ENCODE assay signal across 15 mouse cellular contexts in the genomic region with DNA sequence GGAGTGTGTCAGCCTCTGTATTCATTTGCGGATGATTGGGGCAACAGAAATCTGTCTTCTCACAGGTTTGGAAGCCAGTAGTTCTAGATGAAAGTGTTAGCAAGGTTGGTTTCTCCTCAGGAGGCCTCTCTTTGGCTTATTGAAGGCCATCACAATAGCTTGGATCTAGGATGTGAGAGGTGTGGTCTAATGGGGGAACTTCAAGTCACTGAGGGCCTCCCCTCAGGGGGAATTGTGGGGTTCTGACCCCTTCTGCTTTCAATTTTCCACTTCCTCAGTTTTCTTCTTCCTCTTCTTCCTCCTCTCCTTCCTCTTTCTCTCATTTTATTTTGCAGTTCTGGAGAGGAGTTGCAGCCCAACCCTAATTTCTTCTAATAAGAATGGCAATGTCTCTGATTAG. TPM values are rescaled to one million over a fixed set of nuclear protein-coding genes. Genes with fewer than 3 reads are reported as not detected.
"Had no signal": no experiment of that assay in that cellular context is flagged by ENCODE, and none has a peak within 500 bp of the region (broad histone marks: within the 10 kb centered on the region; RNA-seq: fewer than 3 reads in every experiment).

No protein-coding gene starts in this region.

- ATAC-seq: intestine, embryonic 16.5 days; liver, embryonic 12.5 days had no signal

- DNase-seq: gastrocnemius, adult 2 months; gastrocnemius, postnatal 10 days; gastrocnemius, postnatal 25 days; heart, adult 2 months; heart, postnatal 14 days; heart, postnatal 36 days; kidney, adult 11 months; kidney, adult 2 months; kidney, adult 9 months; kidney, postnatal 14 days; kidney, postnatal 36 days; liver had no signal

RNA-seq across cellular contexts. Expression of a gene that starts 49.1 kb away (rescaled TPM):
- total RNA-seq: gastrocnemius, adult 2 months; hematopoietic stem cell, adult 5-6 weeks had no signal
